Mouse (Mus musculus): Measurements from ENCODE around the gene Faap20. TPM values are rescaled to one million over a fixed set of nuclear protein-coding genes. Genes with fewer than 3 reads are reported as not detected.

Faap20 gene
- total and polyA plus RNA-seq, 3 experiments = 31.0 to 45.0 (median 36.4) TPM

GRCm38 (mm10) chr4:155279054-155279453 lies 29.5 kb downstream of the Faap20 start:
- no peak for DNase-seq (ENCODE audit: extremely low read depth)
- no peak overlapping the region for H3K4me3 ChIP-seq (replicated peaks in 1 of 3; ENCODE audit: low read depth in 2 of 3, low read length in 2 of 3, poor library complexity in 1 of 3)
- no peaks in the 10 kb centered on the region for H3K9me3 ChIP-seq (replicated peaks; ENCODE audit: low read length)
- no peaks in the 10 kb centered on the region for H3K36me3 ChIP-seq (replicated peaks in 1 of 2; ENCODE audit: control insufficient read depth in 1 of 2, insufficient read depth in 1 of 2, low read length in 1 of 2)
- H3K27me3 ChIP-seq (replicated peaks) = peaks cover 45% of the 10 kb centered on the region
- no peaks in the 10 kb centered on the region for H3K79me2 ChIP-seq (replicated peaks; ENCODE audit: control insufficient read depth, extremely low read depth, insufficient read depth, poor library complexity, severe bottlenecking)
- H3K4me1 ChIP-seq (ENCODE audit: control insufficient read depth in 1 of 2, insufficient read depth in 2 of 2) = peaks cover 22 to 30% of the 10 kb centered on the region in 2 experiments
- dilution Hi-C loops (cut with MboI; ENCODE audit: extremely low pct_ligation_motif_present, extremely low pct_unique_long_range_greater_than_20kb, low sequenced_read_pairs) = no loop called here
- TF ChIP-seq SMC3 (IDR thresholded peaks at IDR 0.05; ENCODE audit: low read depth, low read length) (peak; percentile 26; the same call in 1 of the 2 replicates), ZNF384 (IDR thresholded peaks at IDR 0.05; ENCODE audit: low read depth, low read length) (no peak), RCOR1 (conservative IDR thresholded peaks at IDR 0.05; ENCODE audit: low read depth, low read length) (no peak), ETS1 (conservative IDR thresholded peaks at IDR 0.05; ENCODE audit: low read depth, low read length) (no peak), RAD21 (IDR thresholded peaks at IDR 0.05; ENCODE audit: low read depth, low read length) (peak; percentile 44), IRF4 (IDR thresholded peaks at IDR 0.05; ENCODE audit: low read depth, low read length) (no peak), ELF1 (IDR thresholded peaks at IDR 0.05; ENCODE audit: low read depth, low read length) (no peak), POLR2AphosphoS2 (IDR thresholded peaks at IDR 0.05; ENCODE audit: low read depth, low read length) (no peak), CTCF (conservative IDR thresholded peaks at IDR 0.05 in 1 of 2, IDR thresholded peaks at IDR 0.05 in 1 of 2; ENCODE audit: low read depth in 2 of 2, low read length in 2 of 2) (peak in 1 of 2 experiments; percentile 55; a peak in 2 of 4 replicates), ZC3H11A (IDR thresholded peaks at IDR 0.05; ENCODE audit: low read depth, low read length) (no peak)
- no peak overlapping the region for H3K27ac ChIP-seq (ENCODE audit: insufficient read depth, low read depth)
- no peak overlapping the region for H3K9ac ChIP-seq (ENCODE audit: insufficient read depth, low read depth)
- H3K4me2 ChIP-seq (ENCODE audit: insufficient read depth, low read depth, poor library complexity, severe bottlenecking) = no peak overlapping the region
- in situ Hi-C loops (cut with MboI; ENCODE audit: low pct_ligation_motif_present, low pct_unique_long_range_greater_than_20kb, low sequenced_read_pairs) = no loop called here

- Histone ChIP-seq H3K4me1 (ENCODE audit: control insufficient read depth in 1 of 2, insufficient read depth in 2 of 2) (peaks cover 22 to 33% of the 10 kb centered on the region in 2 experiments), H3K9ac (ENCODE audit: insufficient read depth, low read depth) (no peak overlapping the region), H3K27me3 (replicated peaks) (peaks cover 42% of the 10 kb centered on the region), H3K4me2 (ENCODE audit: insufficient read depth, low read depth, poor library complexity, severe bottlenecking) (no peak overlapping the region), H3K79me2 (replicated peaks; ENCODE audit: control insufficient read depth, extremely low read depth, insufficient read depth, poor library complexity, severe bottlenecking) (no peaks in the 10 kb centered on the region), H3K36me3 (replicated peaks in 1 of 2; ENCODE audit: control insufficient read depth in 1 of 2, insufficient read depth in 1 of 2, low read length in 1 of 2) (no peaks in the 10 kb centered on the region), H3K9me3 (replicated peaks; ENCODE audit: low read length) (no peaks in the 10 kb centered on the region), H3K4me3 (replicated peaks in 1 of 3; ENCODE audit: low read depth in 2 of 3, low read length in 2 of 3, poor library complexity in 1 of 3) (no peak overlapping the region), H3K27ac (ENCODE audit: insufficient read depth, low read depth) (no peak overlapping the region)
- dilution Hi-C loops (cut with MboI; ENCODE audit: extremely low pct_ligation_motif_present, extremely low pct_unique_long_range_greater_than_20kb, low sequenced_read_pairs) (no loop called here), in situ Hi-C loops (cut with MboI; ENCODE audit: low pct_ligation_motif_present, low pct_unique_long_range_greater_than_20kb, low sequenced_read_pairs) (no loop called here)
- TF ChIP-seq ETS1 (conservative IDR thresholded peaks at IDR 0.05; ENCODE audit: low read depth, low read length) (no peak), USF2 (conservative IDR thresholded peaks at IDR 0.05; ENCODE audit: low read depth, low read length) (no peak), POLR2A (IDR thresholded peaks at IDR 0.05; ENCODE audit: low read depth, low read length) (no peak), CHD1 (IDR thresholded peaks at IDR 0.05; ENCODE audit: low read depth, low read length) (no peak), NELFE (IDR thresholded peaks at IDR 0.05; ENCODE audit: low read depth, low read length) (no peak), GABPA (IDR thresholded peaks at IDR 0.05; ENCODE audit: insufficient replicate concordance, low read depth, low read length) (no peak), KAT2A (IDR thresholded peaks at IDR 0.05; ENCODE audit: insufficient replicate concordance, low read length) (no peak), SMC3 (IDR thresholded peaks at IDR 0.05; ENCODE audit: low read depth, low read length) (no peak), E2F4 (IDR thresholded peaks at IDR 0.05; ENCODE audit: insufficient replicate concordance, low read depth, low read length) (no peak), MYC (IDR thresholded peaks at IDR 0.05; ENCODE audit: low read depth, low read length) (no peak), TCF12 (IDR thresholded peaks at IDR 0.05; ENCODE audit: low read depth, low read length) (no peak), MEF2A (IDR thresholded peaks at IDR 0.05; ENCODE audit: borderline replicate concordance, low read depth, low read length) (no peak), BHLHE40 (IDR thresholded peaks at IDR 0.05; ENCODE audit: low read depth, low read length) (no peak), ZKSCAN1 (IDR thresholded peaks at IDR 0.05; ENCODE audit: borderline replicate concordance, low read depth, low read length) (no peak), TBP (conservative IDR thresholded peaks at IDR 0.05; ENCODE audit: low read depth, low read length) (no peak), UBTF (IDR thresholded peaks at IDR 0.05; ENCODE audit: low read depth, low read length) (no peak)
- DNase-seq (ENCODE audit: extremely low read depth) = no peak
These were observed 30.5 kb downstream of the Faap20 start for GRCm38 (mm10) chr4:155279926-155280767.
